Mouse (Mus musculus): ENCODE results near the gene Evi5l.
A peak's percentile ranks its signal among the peaks of the same experiment; 100 is the strongest.
"Not testable (repeated sequence)": the region's sequence is repeated elsewhere in the genome, so short reads cannot be mapped to it uniquely, and the experiment has no call there.

Evi5l gene

GRCm38 (mm10) chr8:4239193-4239890 lies 73.0 kb downstream of the Evi5l start:
- no peak for DNase-seq

GRCm38 (mm10) chr8:4245061-4245460 lies 78.7 kb downstream of the Evi5l start:
- DNase-seq: no peak

GRCm38 (mm10) chr8:4245737-4246136 lies 79.4 kb downstream of the Evi5l start:
- DNase-seq: no peak

- DNase-seq: no peak
Observed at GRCm38 (mm10) chr8:4247241-4247640, 80.9 kb downstream of the Evi5l start.

GRCm38 (mm10) chr8:4247951-4248540 lies 81.7 kb downstream of the Evi5l start, which contains the start of gene Tgfbr3l:
TSS of gene Tgfbr3l (plus strand) at chr8:4248214.
- no peak for DNase-seq

- DNase-seq: no peak
Observed at GRCm38 (mm10) chr8:4249213-4249612, 82.8 kb downstream of the Evi5l start.

- peak; percentile 90 for DNase-seq
Observed at GRCm38 (mm10) chr8:4250306-4250970, 84.1 kb downstream of the Evi5l start.

- DNase-seq: no peak
Observed at GRCm38 (mm10) chr8:4252116-4252760, 85.9 kb downstream of the Evi5l start.

- DNase-seq: peak; percentile 99
Observed at GRCm38 (mm10) chr8:4252934-4253841, 86.8 kb downstream of the Evi5l start, which contains the start of gene Snapc2. TSS of gene Snapc2 (plus strand) at chr8:4253080.

GRCm38 (mm10) chr8:4254001-4254400 lies 87.6 kb downstream of the Evi5l start:
- peak; percentile 74 for DNase-seq

GRCm38 (mm10) chr8:4255471-4255870 lies 89.1 kb downstream of the Evi5l start:
- not testable (repeated sequence) for DNase-seq

- DNase-seq: no peak
Observed at GRCm38 (mm10) chr8:4256911-4257310, 90.5 kb downstream of the Evi5l start.

GRCm38 (mm10) chr8:4257350-4257749 lies 91.0 kb downstream of the Evi5l start:
- DNase-seq: no peak

GRCm38 (mm10) chr8:4258233-4258632 lies 91.9 kb downstream of the Evi5l start:
- DNase-seq: peak; percentile 89

GRCm38 (mm10) chr8:4258678-4259077 lies 92.3 kb downstream of the Evi5l start:
- DNase-seq: no peak

GRCm38 (mm10) chr8:4259125-4259804 lies 92.9 kb downstream of the Evi5l start, which contains the start of gene Ctxn1:
TSS of gene Ctxn1 (minus strand) at chr8:4259274.
- peak; percentile 98 for DNase-seq

- no peak for DNase-seq
Observed at GRCm38 (mm10) chr8:4259805-4260170, 93.4 kb downstream of the Evi5l start.
